Comparison of ENCODE assay signal across 11 mouse cellular contexts in genomic region chr11:79737865-79738502, GRCm38 (mm10).
DNase-seq lines count a peak whose midpoint lies in the region; ATAC-seq lines count a peak whose summit lies in the region.
"Had no signal": no experiment of that assay in that cellular context is flagged by ENCODE, and none has a peak within 500 bp of the region (broad histone marks: within the 10 kb centered on the region; RNA-seq: fewer than 3 reads in every experiment).

No protein-coding gene starts in this region.

- no peaks in the 10 kb centered on the region for H3K36me3 ChIP-seq in heart, embryonic 13.5 days
- 0 out of 2 replicates have a peak, but pooled peaks cover under 1% of the 10 kb centered on the region for H3K36me3 ChIP-seq in stomach, embryonic 16.5 days (ENCODE audit: control insufficient read depth, insufficient read depth, low read length)
- H3K36me3 ChIP-seq: neural tube, embryonic 13.5 days had no signal

- no peaks in the 10 kb centered on the region for H3K27me3 ChIP-seq in heart, embryonic 13.5 days (replicated peaks)
- H3K27me3 ChIP-seq in stomach, embryonic 16.5 days (ENCODE audit: control insufficient read depth, insufficient read depth, low read length): no peaks in the 10 kb centered on the region
- H3K27me3 ChIP-seq: neural tube, embryonic 13.5 days had no signal

- ATAC-seq in heart, embryonic 13.5 days (ENCODE audit: extremely low read depth, insufficient number of reproducible peaks, low FRiP score, low TSS enrichment): no peak
- ATAC-seq in stomach, embryonic 16.5 days (ENCODE audit: insufficient read depth, low FRiP score): no peak

- H3K4me3 ChIP-seq in heart, embryonic 13.5 days: no peak overlapping the region
- no peak overlapping the region for H3K4me3 ChIP-seq in stomach, embryonic 16.5 days (replicated peaks; ENCODE audit: low read length)
- H3K4me3 ChIP-seq: neural tube, embryonic 13.5 days had no signal

- no peak overlapping the region for H3K4me2 ChIP-seq in heart, embryonic 13.5 days
- H3K4me2 ChIP-seq in stomach, embryonic 16.5 days (ENCODE audit: low read depth, low read length): no peak overlapping the region
- H3K4me2 ChIP-seq: neural tube, embryonic 13.5 days had no signal

- H3K9me3 ChIP-seq in heart, embryonic 13.5 days: no peaks in the 10 kb centered on the region
- no peaks in the 10 kb centered on the region for H3K9me3 ChIP-seq in stomach, embryonic 16.5 days (replicated peaks; ENCODE audit: control insufficient read depth, low read length)
- H3K9me3 ChIP-seq: neural tube, embryonic 13.5 days had no signal

- H3K27ac ChIP-seq in heart, embryonic 13.5 days (replicated peaks): peak overlapping the region; percentile 86
- H3K27ac ChIP-seq in stomach, embryonic 16.5 days (ENCODE audit: low read length): peak overlapping the region; percentile 89

- DNase-seq in heart, adult 11 months: no peak
- DNase-seq in lung, postnatal 10 days: peak; percentile 50
- DNase-seq in lung, adult 18-20 months: no peak
- DNase-seq in kidney, adult 9 months: peak; percentile 86
- no peak for DNase-seq in thymus, postnatal 4 days
- DNase-seq in thymus, adult 18-20 months: no peak
- DNase-seq: right cerebral cortex, postnatal 4 days; thymus, postnatal 14 days had no signal

- H3K9ac ChIP-seq in heart, embryonic 13.5 days: no peak overlapping the region
- no peak overlapping the region for H3K9ac ChIP-seq in stomach, embryonic 16.5 days (ENCODE audit: low read length)
- H3K9ac ChIP-seq: neural tube, embryonic 13.5 days had no signal

- peaks cover 49% of the 10 kb centered on the region for H3K4me1 ChIP-seq in heart, embryonic 13.5 days
- peaks cover 26% of the 10 kb centered on the region for H3K4me1 ChIP-seq in stomach, embryonic 16.5 days (ENCODE audit: control insufficient read depth, insufficient read depth, low read length)

- WGBS in heart, embryonic 13.5 days: 86% methylated on average over 6 of the region's 6 CpGs
- WGBS in stomach, embryonic 16.5 days: 76% methylated on average over 6 of the region's 6 CpGs

Comparison
In these comparisons a context has a peak if more than half of its experiments do, and no peak if none do; other contexts are left out.
1. DNase-seq: peak in lung, postnatal 10 days (single experiment) and kidney, adult 9 months (single experiment); none in heart, adult 11 months (single experiment), lung, adult 18-20 months (0 of 2), thymus, postnatal 4 days (single experiment) and thymus, adult 18-20 months (0 of 2).